Mouse (Mus musculus): ENCODE data around the gene Rbfox1.

DNA sequence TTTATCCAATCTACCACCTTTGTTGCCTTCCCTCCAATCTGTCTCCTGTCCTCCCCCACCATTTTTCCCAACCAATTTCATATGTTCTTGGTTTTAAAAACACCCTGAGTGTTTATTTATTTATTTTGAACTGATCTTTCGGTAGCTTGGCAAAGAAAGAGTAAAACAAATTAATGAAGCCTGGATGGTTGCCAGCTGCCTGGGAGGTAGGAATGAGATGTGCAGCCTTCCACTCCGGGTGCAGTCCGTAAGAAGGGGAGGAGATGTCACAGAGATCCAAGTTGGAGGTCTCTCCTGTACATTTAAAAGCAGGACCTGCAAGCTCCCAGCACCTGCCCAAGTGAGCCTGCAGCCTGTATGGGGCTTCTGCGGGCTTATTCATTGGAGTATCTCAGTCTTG is 899.9 kb downstream of the Rbfox1 start:
- TF ChIP-seq GATA1 (IDR thresholded peaks at IDR 0.05; ENCODE audit: borderline replicate concordance, low read length), result no peak
- TF ChIP-seq FLI1 (IDR thresholded peaks at IDR 0.05; ENCODE audit: low read length), result no peak

Measured in megakaryocyte, embryonic 14.5 days (primary cell).